Mouse (Mus musculus): Measurements from ENCODE around the gene Znrf2.

DNA sequence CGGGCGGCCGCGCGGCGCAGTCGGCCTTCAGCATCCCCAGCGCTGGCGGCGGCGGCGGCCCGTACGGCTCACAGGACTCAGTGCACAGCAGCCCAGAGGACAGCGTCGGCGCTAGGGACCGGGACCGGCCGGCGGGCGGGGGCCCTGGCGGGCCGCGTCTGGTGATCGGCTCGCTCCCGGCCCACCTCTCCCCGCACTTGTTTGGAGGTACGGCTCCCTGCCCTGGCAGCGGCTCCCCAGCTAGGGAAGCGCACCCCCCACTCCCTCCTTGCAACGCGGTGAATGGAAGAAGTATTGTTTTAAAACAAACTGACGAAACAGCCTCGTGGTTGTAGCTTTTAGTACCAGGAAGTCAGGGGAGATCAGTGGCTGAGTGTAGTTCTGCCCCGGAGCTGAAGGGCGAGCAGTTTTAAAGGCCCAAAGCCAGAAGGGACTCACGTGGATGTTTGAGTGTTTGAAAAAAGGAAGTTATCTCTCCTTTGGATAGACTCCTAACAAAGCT, 601 bp downstream of the Znrf2 start:
- TF ChIP-seq GATA1 (IDR thresholded peaks at IDR 0.05; ENCODE audit: low read length): no peak
- TF ChIP-seq TAL1 (IDR thresholded peaks at IDR 0.05; ENCODE audit: low read length): no peak
